Mouse (Mus musculus) left cerebral cortex, adult 2 months (tissue): ENCODE results near the gene Styk1. TPM values are rescaled to one million over a fixed set of nuclear protein-coding genes. Genes with fewer than 3 reads are reported as not detected.
"Not testable (repeated sequence)": the region's sequence is repeated elsewhere in the genome, so short reads cannot be mapped to it uniquely, and the experiment has no call there.

Experiments used
- DNase-seq, 2 experiments: peaks; one replicate each; pipeline ENCODE4 v3.0.0; 2021 to 2022; ENCODE audit warnings: low spot score in 2 of 2, mixed read lengths in 1 of 2; ENCODE audit errors: extremely low spot score in 1 of 2
- H3K27ac ChIP-seq: fragments of 200-600 bp; 2 replicates; pipeline ENCODE4 v1.8.1; 2022
- H3K4me3 ChIP-seq: fragments of 200-600 bp; 2 replicates; pipeline ENCODE4 v1.8.1; 2022
- CTCF ChIP-seq: fragments of 200-600 bp; IDR thresholded peaks from 2 replicates; pipeline ENCODE4 v1.8.1; 2022; ENCODE audit warnings: antibody characterized with exemption, mild to moderate bottlenecking, moderate library complexity
- intact Hi-C: fragments of 180-260 bp; cut with DNase I; formaldehyde crosslinking; loops from one replicate; pipeline ENCODE4 v1.15.1; 2025
- total RNA-seq, 2 experiments: library from RNA; stranded (reverse); gene quantifications; 2 replicates each; pipeline ENCODE4 v1.2.3; 2021

Styk1 gene
- total RNA-seq, 2 experiments from 2014 or later = 0.65 to 0.81 TPM

GRCm38 (mm10) chr6:131316155-131317101, 37.0 kb downstream of the Styk1 start:
- no peak for TF ChIP-seq CTCF
- DNase-seq = no peak
- no peak overlapping the region for H3K27ac ChIP-seq
- no peak overlapping the region for H3K4me3 ChIP-seq
- intact Hi-C loops = no loop called here

GRCm38 (mm10) chr6:131308031-131308430, 45.4 kb downstream of the Styk1 start:
- no peak for TF ChIP-seq CTCF
- no peak overlapping the region for H3K4me3 ChIP-seq
- intact Hi-C loops = no loop called here
- DNase-seq = no peak
- H3K27ac ChIP-seq = no peak overlapping the region

GRCm38 (mm10) chr6:131304776-131305175, 48.6 kb downstream of the Styk1 start:
- DNase-seq = no peak
- no peak for TF ChIP-seq CTCF
- intact Hi-C loops = no loop called here
- Histone ChIP-seq H3K4me3 (no peak overlapping the region), H3K27ac (no peak overlapping the region)

GRCm38 (mm10) chr6:131298531-131298930, 54.9 kb downstream of the Styk1 start:
- no peak overlapping the region for H3K27ac ChIP-seq
- H3K4me3 ChIP-seq = no peak overlapping the region
- TF ChIP-seq CTCF = no peak
- intact Hi-C loops = loop anchor here (10.0 kb wide), 1 partner anchor 1806 kb away; the partner anchor contains the start of gene Smim10l1
- no peak for DNase-seq

GRCm38 (mm10) chr6:131294435-131295112, 58.8 kb downstream of the Styk1 start:
- intact Hi-C loops = loop anchor here (5.0 to 10.0 kb wide), 4 partner anchors 58 to 1810 kb away; partner anchors contain the start of genes Klre1, Smim10l1 and Styk1
- Histone ChIP-seq H3K27ac (no peak overlapping the region), H3K4me3 (no peak overlapping the region)
- no peak for TF ChIP-seq CTCF
- no peak for DNase-seq

GRCm38 (mm10) chr6:131293916-131294315, 59.5 kb downstream of the Styk1 start:
- intact Hi-C loops = loop anchor here (5.0 to 10.0 kb wide), 4 partner anchors 58 to 1811 kb away; partner anchors contain the start of genes Klre1, Smim10l1 and Styk1
- Histone ChIP-seq H3K4me3 (peak overlapping the region; percentile 62), H3K27ac (peak overlapping the region; percentile 80)
- TF ChIP-seq CTCF = no peak
- DNase-seq = no peak

- Histone ChIP-seq H3K4me3 (peak within 1 kb of the TSS; percentile 62), H3K27ac (peak within 1 kb of the TSS; percentile 80)
- TF ChIP-seq CTCF = no peak
- peak; percentile 88 to 91 for DNase-seq
- intact Hi-C loops = loop anchor here (5.0 to 10.0 kb wide), 4 partner anchors 59 to 1812 kb away; partner anchors contain the start of genes Klre1, Smim10l1 and Styk1
These were observed 60.2 kb downstream of the Styk1 start, which contains the start of gene Magohb for GRCm38 (mm10) chr6:131292991-131293788. TSS of gene Magohb (minus strand) at chr6:131293244.

GRCm38 (mm10) chr6:131292276-131292990, 61.0 kb downstream of the Styk1 start:
- DNase-seq = peak in 1 of 2 experiments; percentile 21
- intact Hi-C loops = loop anchor here (5.0 to 10.0 kb wide), 4 partner anchors 60 to 1812 kb away; partner anchors contain the start of genes Klre1, Smim10l1 and Styk1
- TF ChIP-seq CTCF = no peak
- H3K27ac ChIP-seq = no peak overlapping the region; the same call in 1 of the 2 replicates
- peak overlapping the region; percentile 62 for H3K4me3 ChIP-seq

- H3K4me3 ChIP-seq = no peak overlapping the region
- intact Hi-C loops = loop anchor here (5.0 to 10.0 kb wide), 4 partner anchors 62 to 1814 kb away; partner anchors contain the start of genes Klre1, Smim10l1 and Styk1
- DNase-seq = no peak
- TF ChIP-seq CTCF = peak; percentile 48
- H3K27ac ChIP-seq = no peak overlapping the region
These were observed 63.0 kb downstream of the Styk1 start for GRCm38 (mm10) chr6:131290430-131290829.

- intact Hi-C loops, H3K27ac ChIP-seq, DNase-seq, H3K4me3 ChIP-seq: not testable (repeated sequence)
These were observed 75.2 kb downstream of the Styk1 start for GRCm38 (mm10) chr6:131278160-131278559.

GRCm38 (mm10) chr6:131276659-131277058, 76.7 kb downstream of the Styk1 start:
- no peak for DNase-seq
- no peak overlapping the region for H3K4me3 ChIP-seq
- TF ChIP-seq CTCF = no peak
- intact Hi-C loops = no loop called here
- no peak overlapping the region for H3K27ac ChIP-seq
